Mouse (Mus musculus) megakaryocyte-erythroid progenitor cell, adult 5 weeks (primary cell): ENCODE measurements around the gene Tsnaxip1. TPM values are rescaled to one million over a fixed set of nuclear protein-coding genes. Genes with fewer than 3 reads are reported as not detected.

Experiments used
- polyA plus RNA-seq: library from polyadenylated mRNA; stranded (reverse); fragments of >175 nt; gene quantifications from 2 replicates; pipeline ENCODE4 v1.2.3, GENCODE M21; 2012

Gene Tsnaxip1
- polyA plus RNA-seq, result not detected in 2 replicates

DNA sequence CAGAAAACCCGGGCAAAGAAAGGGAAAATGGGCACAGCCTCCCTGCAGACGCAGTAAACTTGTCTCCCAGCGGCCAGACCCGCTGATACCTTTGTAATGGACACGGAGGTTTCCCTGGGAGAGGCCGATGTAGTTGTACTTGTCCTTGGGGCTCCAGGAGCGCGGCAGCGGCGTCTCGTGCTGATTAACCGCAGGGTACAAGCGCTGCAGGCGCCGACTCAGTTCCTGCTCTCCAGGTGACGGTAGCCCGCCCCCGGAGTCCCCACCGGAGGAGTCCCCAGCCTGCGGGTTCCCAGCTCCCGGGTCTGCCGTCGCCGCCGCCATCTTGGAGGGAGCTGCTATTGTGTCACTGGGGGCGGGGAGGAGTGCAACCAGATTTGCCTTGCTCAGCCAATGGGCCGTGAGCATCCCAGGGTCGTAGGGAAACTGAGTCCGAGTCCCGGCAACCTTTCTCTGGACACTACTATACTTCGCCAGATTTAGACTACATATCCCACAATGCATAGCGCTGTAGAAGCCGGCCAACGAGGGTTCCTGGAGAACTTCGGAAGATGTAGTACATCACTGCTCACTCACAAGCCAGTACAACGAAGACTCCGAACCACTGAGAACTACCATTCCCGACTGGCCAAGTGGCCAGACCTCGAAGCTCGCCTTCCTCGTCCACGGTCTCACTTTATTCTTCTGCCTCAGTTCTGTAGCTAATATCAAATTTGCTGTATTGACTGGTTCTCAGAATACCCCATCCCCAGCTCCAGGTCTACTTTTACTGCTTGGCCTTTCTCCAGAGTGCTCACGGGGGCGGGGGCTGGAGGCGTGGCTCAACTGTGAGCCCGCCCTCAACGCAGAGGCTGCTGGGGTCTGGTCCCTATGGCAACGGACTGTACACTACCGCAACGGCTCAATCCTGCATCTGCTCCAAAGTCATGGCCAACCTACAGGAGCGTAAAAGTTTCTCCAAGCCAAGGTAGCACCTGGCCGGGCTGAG, at the start of gene Tsnaxip1, which contains the start of gene Ranbp10:
Gene Tsnaxip1, plus strand, starts transcription at position 871 of the 988 bp plus-strand sequence.
Gene Ranbp10, minus strand, starts transcription at position 490 of the 988 bp plus-strand sequence.

DNA sequence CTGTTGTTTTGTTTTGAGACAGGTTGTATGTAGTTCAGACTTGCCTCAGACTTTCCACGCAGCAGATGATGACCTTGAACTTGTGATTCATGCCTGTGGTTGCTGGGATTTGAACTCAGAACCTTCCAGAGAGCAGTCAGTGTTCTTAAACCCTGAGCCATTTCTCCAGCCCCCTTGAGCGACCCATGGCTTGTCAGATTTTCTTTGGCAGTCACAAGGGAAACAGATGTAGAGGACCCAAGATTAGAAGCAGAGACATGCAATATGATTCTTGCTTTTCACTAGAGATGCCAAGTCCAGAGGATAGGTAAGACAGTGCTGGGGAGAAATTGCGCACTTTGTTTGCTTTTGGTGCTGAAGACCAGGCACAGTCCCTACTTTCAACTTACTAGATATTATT, 25.6 kb downstream of the Tsnaxip1 start, which contains the start of gene Cenpt:
Gene Cenpt, minus strand, starts transcription at position 101 of the 400 bp plus-strand sequence.

DNA sequence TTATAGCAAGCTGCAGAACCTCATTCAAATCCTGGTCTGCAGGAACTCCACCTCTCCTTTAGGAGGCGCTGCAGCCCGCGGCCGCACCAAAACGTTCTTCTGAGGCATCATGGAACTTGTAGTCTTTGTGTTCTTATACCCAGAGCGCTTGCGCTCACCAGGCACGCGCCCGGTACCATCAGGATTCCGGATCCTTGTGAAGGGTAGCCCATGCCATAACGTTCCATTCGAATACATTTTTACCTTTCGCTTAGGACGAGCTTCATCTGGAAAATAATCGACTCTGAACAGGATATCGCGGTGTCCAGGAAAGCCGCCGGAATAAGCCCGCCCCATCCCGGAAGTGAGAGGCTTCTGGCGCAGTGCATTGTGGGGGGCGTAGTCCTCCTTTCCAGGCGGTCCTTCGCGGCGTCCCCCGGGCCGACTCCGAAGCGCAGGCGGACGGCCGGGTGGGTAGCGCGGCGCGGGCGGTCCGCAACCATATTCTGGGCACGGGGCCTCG, 27.2 kb downstream of the Tsnaxip1 start, which contains the start of gene Thap11:
Gene Thap11, plus strand, starts transcription at position 418 of the 502 bp plus-strand sequence.

DNA sequence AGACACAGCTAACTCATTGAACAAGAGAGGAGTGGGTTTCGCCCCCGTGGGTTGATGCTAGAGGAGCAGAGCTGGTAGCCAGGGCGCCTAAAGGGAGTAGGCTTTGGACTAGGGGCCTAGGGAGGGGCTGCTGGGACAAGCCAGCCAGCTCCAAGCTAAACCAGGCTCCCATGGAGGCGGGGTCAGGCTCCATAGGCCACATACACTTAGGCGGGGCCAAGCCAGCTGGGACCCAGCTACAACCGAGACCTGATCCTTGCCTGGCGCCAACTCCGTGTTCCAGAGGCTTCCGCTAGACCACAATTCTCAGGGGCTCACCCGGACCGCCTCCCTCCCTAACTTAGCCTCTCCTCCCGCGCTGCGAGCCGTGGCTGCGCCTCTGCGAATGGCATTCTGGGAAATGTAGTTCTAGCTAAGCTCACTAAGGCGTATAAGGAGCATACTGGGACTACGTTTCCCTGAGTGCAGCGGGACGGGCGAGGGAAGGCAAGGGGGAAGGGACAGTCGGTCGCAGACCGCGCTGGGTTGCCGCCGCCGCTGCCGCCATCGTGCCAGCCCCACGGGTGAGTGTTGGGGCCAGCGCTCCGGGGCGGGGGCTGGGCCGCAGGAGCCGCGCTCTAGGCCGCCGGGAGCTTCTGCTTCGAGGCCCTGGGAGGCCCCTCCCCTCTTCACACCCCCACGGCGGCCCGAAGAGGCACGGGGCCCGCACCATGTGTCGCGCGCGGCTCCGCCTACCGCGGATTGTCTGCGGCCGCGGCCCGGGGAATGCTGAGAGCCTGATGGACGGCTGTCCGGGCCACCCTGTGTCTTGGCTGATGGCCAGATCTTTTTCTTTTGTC, 32.8 kb downstream of the Tsnaxip1 start, which contains the start of gene Nutf2:
Gene Nutf2, plus strand, starts transcription at position 438 of the 839 bp plus-strand sequence.

DNA sequence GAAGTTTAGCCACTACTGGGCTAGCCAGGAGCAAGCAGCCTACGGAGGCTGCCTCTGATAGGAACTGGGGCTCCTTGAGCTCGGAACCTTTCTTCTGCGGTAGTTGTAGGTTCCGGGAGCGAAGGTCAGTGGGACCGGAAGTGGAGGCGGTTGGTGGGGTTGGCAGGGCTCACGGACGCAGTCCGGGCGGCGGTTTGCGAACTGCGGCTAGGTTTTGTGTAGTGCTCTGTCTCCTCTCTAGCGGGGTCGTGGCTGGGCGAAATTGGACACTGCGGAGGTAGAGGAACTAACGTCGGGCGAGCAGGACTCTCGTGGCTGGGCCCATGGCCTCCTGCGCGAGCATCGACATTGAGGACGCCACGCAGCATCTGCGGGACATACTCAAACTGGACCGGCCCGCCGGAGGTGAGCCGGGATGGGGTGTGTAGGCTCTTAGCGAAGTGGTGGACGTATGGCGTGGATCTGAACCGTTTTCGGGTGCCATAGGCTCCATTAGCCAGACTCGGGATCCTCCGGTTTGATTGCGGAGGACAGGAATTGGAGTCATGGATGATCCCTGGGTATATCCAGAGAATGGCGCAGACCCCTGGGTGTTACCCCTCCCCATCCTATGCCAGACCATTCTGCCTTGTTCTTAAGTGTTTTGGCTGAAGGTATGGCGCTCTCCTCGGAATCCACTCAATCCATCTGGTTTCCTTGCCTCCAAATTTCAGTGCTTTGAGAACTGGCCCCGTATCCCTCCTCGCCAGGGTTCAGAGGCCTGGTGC, 53.4 kb downstream of the Tsnaxip1 start, which contains the start of gene Edc4:
Gene Edc4, plus strand, starts transcription at position 128 of the 767 bp plus-strand sequence.

DNA sequence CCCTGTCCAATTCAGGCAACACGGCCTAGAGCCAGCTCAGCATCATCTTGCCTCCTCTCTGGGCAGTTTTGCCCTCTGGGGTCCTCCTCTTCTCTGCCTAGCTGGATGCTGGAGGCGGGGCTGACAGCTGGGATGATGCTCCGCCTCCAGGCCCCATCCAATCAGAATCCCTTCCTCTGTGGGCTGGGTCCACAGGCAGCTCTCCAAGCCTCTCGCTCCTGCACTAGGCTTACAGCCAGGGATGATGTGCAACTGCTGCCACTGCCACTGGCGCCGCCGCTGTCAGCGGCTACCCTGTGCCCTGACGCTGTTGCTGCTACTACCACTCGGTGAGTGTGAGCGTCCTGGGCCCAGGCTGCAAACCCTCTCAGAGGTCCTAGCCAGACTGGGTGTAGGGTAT, 65.8 kb downstream of the Tsnaxip1 start, which contains the start of gene Nrn1l:
Gene Nrn1l, plus strand, starts transcription at position 229 of the 400 bp plus-strand sequence.

Other genes starting within 250 kb of the Tsnaxip1 start
- gene Ripor1, start 222.5 kb upstream of the Tsnaxip1 start, polyA plus RNA-seq, result 65.4 and 94.6 TPM in 2 replicates
- gene Ctcf, start 191.2 kb upstream of the Tsnaxip1 start, polyA plus RNA-seq, result 179 and 218 TPM in 2 replicates
- 0.11 TPM in 1 of 2 replicates, not detected in the other for gene Agrp, start 190.3 kb upstream of the Tsnaxip1 start, polyA plus RNA-seq
- gene Carmil2, start 141.5 kb upstream of the Tsnaxip1 start, polyA plus RNA-seq, result 61.0 and 111 TPM in 2 replicates
- 54.3 and 56.0 TPM in 2 replicates for gene Acd, start 126.6 kb upstream of the Tsnaxip1 start, polyA plus RNA-seq
- 4.3 and 6.8 TPM in 2 replicates for gene Pard6a, start 126.6 kb upstream of the Tsnaxip1 start, polyA plus RNA-seq
- not detected in 2 replicates for gene 4933405L10Rik, start 120.1 kb upstream of the Tsnaxip1 start, polyA plus RNA-seq
- 52.5 and 60.2 TPM in 2 replicates for gene Enkd1, start 119.5 kb upstream of the Tsnaxip1 start, polyA plus RNA-seq
- 4.4 and 5.4 TPM in 2 replicates for gene Gfod2, start 69.1 kb upstream of the Tsnaxip1 start, polyA plus RNA-seq
- 18.8 and 21.4 TPM in 2 replicates for gene Ranbp10, start 381 bp upstream of the Tsnaxip1 start, polyA plus RNA-seq
- 19.2 and 20.7 TPM in 2 replicates for gene Cenpt, start 25.5 kb downstream of the Tsnaxip1 start, polyA plus RNA-seq
- gene Thap11, start 27.4 kb downstream of the Tsnaxip1 start, polyA plus RNA-seq, result 26.9 and 29.1 TPM in 2 replicates
- gene Nutf2, start 32.8 kb downstream of the Tsnaxip1 start, polyA plus RNA-seq, result 152 and 172 TPM in 2 replicates
- 20.8 and 31.4 TPM in 2 replicates for gene Edc4, start 53.1 kb downstream of the Tsnaxip1 start, polyA plus RNA-seq
- 1.1 and 2.7 TPM in 2 replicates for gene Nrn1l, start 65.8 kb downstream of the Tsnaxip1 start, polyA plus RNA-seq
- 11.2 and 12.3 TPM in 2 replicates for gene Pskh1, start 72.7 kb downstream of the Tsnaxip1 start, polyA plus RNA-seq
- 0.23 and 0.56 TPM in 2 replicates for gene Ctrl, start 106.1 kb downstream of the Tsnaxip1 start, polyA plus RNA-seq
- gene Psmb10, start 110.7 kb downstream of the Tsnaxip1 start, polyA plus RNA-seq, result 590 and 652 TPM in 2 replicates
- gene Lcat, start 115.7 kb downstream of the Tsnaxip1 start, polyA plus RNA-seq, result 0.78 and 0.79 TPM in 2 replicates
- 10.0 and 12.7 TPM in 2 replicates for gene Slc12a4, start 138.4 kb downstream of the Tsnaxip1 start, polyA plus RNA-seq
- gene Dpep3, start 151.7 kb downstream of the Tsnaxip1 start, polyA plus RNA-seq, result not detected in 2 replicates
- 3.3 and 4.1 TPM in 2 replicates for gene Dus2, start 163.6 kb downstream of the Tsnaxip1 start, polyA plus RNA-seq
- not detected in 2 replicates for gene Dpep2nb, start 178.2 kb downstream of the Tsnaxip1 start, polyA plus RNA-seq
- 25.8 and 27.4 TPM in 2 replicates for gene Ddx28, start 184.2 kb downstream of the Tsnaxip1 start, polyA plus RNA-seq
- gene Nfatc3, start 231.1 kb downstream of the Tsnaxip1 start, polyA plus RNA-seq, result 11.1 and 13.5 TPM in 2 replicates